Mouse (Mus musculus): ENCODE results near the gene Kpna7.

Kpna7 gene

GRCm38 (mm10) chr5:144964465-144964864, 119.4 kb downstream of the Kpna7 start:
- WGBS: 21% methylated on average over 8 of the region's 8 CpGs

- 6% methylated on average over 13 of the region's 13 CpGs for WGBS
Measured at GRCm38 (mm10) chr5:144963817-144964261, 120.0 kb downstream of the Kpna7 start.

- whole genome bisulfite sequencing: 12% methylated on average over 3 of the region's 3 CpGs
Measured at GRCm38 (mm10) chr5:144963401-144963800, 120.4 kb downstream of the Kpna7 start.

GRCm38 (mm10) chr5:144958271-144958670, 125.6 kb downstream of the Kpna7 start:
- WGBS: 58% methylated on average over 9 of the region's 9 CpGs

GRCm38 (mm10) chr5:144954432-144954831, 129.4 kb downstream of the Kpna7 start:
- WGBS: 59% methylated on average over 7 of the region's 7 CpGs

- 45% methylated on average over 2 of the region's 2 CpGs for WGBS
Measured at GRCm38 (mm10) chr5:144952592-144952991, 131.2 kb downstream of the Kpna7 start.

GRCm38 (mm10) chr5:144950428-144951051, 133.3 kb downstream of the Kpna7 start:
- WGBS: 65% methylated on average over 5 of the region's 5 CpGs

GRCm38 (mm10) chr5:144949856-144950255, 134.0 kb downstream of the Kpna7 start:
- WGBS: 57% methylated on average over 4 of the region's 4 CpGs

- 70% methylated on average over 11 of the region's 11 CpGs for WGBS
Measured at GRCm38 (mm10) chr5:144948422-144948821, 135.4 kb downstream of the Kpna7 start.

GRCm38 (mm10) chr5:144948002-144948401, 135.8 kb downstream of the Kpna7 start:
- WGBS: 52% methylated on average over 1 of the region's 1 CpGs

- WGBS: 40% methylated on average over 4 of the region's 4 CpGs
Measured at GRCm38 (mm10) chr5:144946032-144946431, 137.8 kb downstream of the Kpna7 start.

GRCm38 (mm10) chr5:144944932-144945331, 138.9 kb downstream of the Kpna7 start:
- WGBS: 73% methylated on average over 7 of the region's 7 CpGs

- WGBS: 57% methylated on average over 4 of the region's 4 CpGs
Measured at GRCm38 (mm10) chr5:144944370-144944769, 139.5 kb downstream of the Kpna7 start.

- 77% methylated on average over 6 of the region's 6 CpGs for WGBS
Measured at GRCm38 (mm10) chr5:144943346-144943745, 140.5 kb downstream of the Kpna7 start.

GRCm38 (mm10) chr5:144942431-144942830, 141.4 kb downstream of the Kpna7 start:
- 30% methylated on average over 9 of the region's 9 CpGs for WGBS

GRCm38 (mm10) chr5:144940904-144941303, 142.9 kb downstream of the Kpna7 start:
- WGBS: 40% methylated on average over 3 of the region's 3 CpGs

GRCm38 (mm10) chr5:144937304-144937703, 146.5 kb downstream of the Kpna7 start:
- 27% methylated on average over 2 of the region's 2 CpGs for WGBS
